Mouse (Mus musculus): ENCODE measurements around the gene Rnpep. TPM values are rescaled to one million over a fixed set of nuclear protein-coding genes. Genes with fewer than 3 reads are reported as not detected.

Rnpep gene
- polyA plus RNA-seq, 1 experiment = not detected

GRCm38 (mm10) chr1:135267663-135268446 is 16.0 kb downstream of the Rnpep start:
- TF ChIP-seq GATA1 (IDR thresholded peaks at IDR 0.05; ENCODE audit: low read length) = no peak

- no peak for TF ChIP-seq GATA1 (IDR thresholded peaks at IDR 0.05; ENCODE audit: low read length)
Observed at GRCm38 (mm10) chr1:135265834-135266233, 18.1 kb downstream of the Rnpep start.

GRCm38 (mm10) chr1:135263316-135263715 is 20.6 kb downstream of the Rnpep start:
- TF ChIP-seq GATA1 (IDR thresholded peaks at IDR 0.05; ENCODE audit: low read length) = no peak

- no peak for TF ChIP-seq GATA1 (IDR thresholded peaks at IDR 0.05; ENCODE audit: low read length)
Observed at GRCm38 (mm10) chr1:135262329-135262728, 21.6 kb downstream of the Rnpep start.

GRCm38 (mm10) chr1:135260931-135261330 is 23.0 kb downstream of the Rnpep start:
- TF ChIP-seq GATA1 (IDR thresholded peaks at IDR 0.05; ENCODE audit: low read length) = no peak

GRCm38 (mm10) chr1:135259128-135259436 is 24.8 kb downstream of the Rnpep start:
- TF ChIP-seq GATA1 (IDR thresholded peaks at IDR 0.05; ENCODE audit: low read length) = no peak

- TF ChIP-seq GATA1 (IDR thresholded peaks at IDR 0.05; ENCODE audit: low read length) = no peak
Observed at GRCm38 (mm10) chr1:135258380-135259127, 25.3 kb downstream of the Rnpep start, which contains the start of gene Elf3. Elf3 (minus strand) TSS chr1:135258568.

GRCm38 (mm10) chr1:135256299-135256698 is 27.6 kb downstream of the Rnpep start:
- no peak for TF ChIP-seq GATA1 (IDR thresholded peaks at IDR 0.05; ENCODE audit: low read length)

GRCm38 (mm10) chr1:135252854-135253253 is 31.0 kb downstream of the Rnpep start:
- TF ChIP-seq GATA1 (IDR thresholded peaks at IDR 0.05; ENCODE audit: low read length) = no peak

- TF ChIP-seq GATA1 (IDR thresholded peaks at IDR 0.05; ENCODE audit: low read length) = no peak
Observed at GRCm38 (mm10) chr1:135251405-135251804, 32.5 kb downstream of the Rnpep start.

- TF ChIP-seq GATA1 (IDR thresholded peaks at IDR 0.05; ENCODE audit: low read length) = no peak
Observed at GRCm38 (mm10) chr1:135250706-135251105, 33.2 kb downstream of the Rnpep start.

GRCm38 (mm10) chr1:135248434-135248850 is 35.4 kb downstream of the Rnpep start:
- no peak for TF ChIP-seq GATA1 (IDR thresholded peaks at IDR 0.05; ENCODE audit: low read length)

- no peak for TF ChIP-seq GATA1 (IDR thresholded peaks at IDR 0.05; ENCODE audit: low read length)
Observed at GRCm38 (mm10) chr1:135244014-135244413, 39.9 kb downstream of the Rnpep start.

- no peak for TF ChIP-seq GATA1 (IDR thresholded peaks at IDR 0.05; ENCODE audit: low read length)
Observed at GRCm38 (mm10) chr1:135237131-135237851, 46.6 kb downstream of the Rnpep start.

GRCm38 (mm10) chr1:135234771-135235170 is 49.1 kb downstream of the Rnpep start:
- no peak for TF ChIP-seq GATA1 (IDR thresholded peaks at IDR 0.05; ENCODE audit: low read length)

GRCm38 (mm10) chr1:135233961-135234360 is 49.9 kb downstream of the Rnpep start:
- TF ChIP-seq GATA1 (IDR thresholded peaks at IDR 0.05; ENCODE audit: low read length) = no peak
